ENCODE assay signal across 15 mouse cellular contexts in the genomic region with DNA sequence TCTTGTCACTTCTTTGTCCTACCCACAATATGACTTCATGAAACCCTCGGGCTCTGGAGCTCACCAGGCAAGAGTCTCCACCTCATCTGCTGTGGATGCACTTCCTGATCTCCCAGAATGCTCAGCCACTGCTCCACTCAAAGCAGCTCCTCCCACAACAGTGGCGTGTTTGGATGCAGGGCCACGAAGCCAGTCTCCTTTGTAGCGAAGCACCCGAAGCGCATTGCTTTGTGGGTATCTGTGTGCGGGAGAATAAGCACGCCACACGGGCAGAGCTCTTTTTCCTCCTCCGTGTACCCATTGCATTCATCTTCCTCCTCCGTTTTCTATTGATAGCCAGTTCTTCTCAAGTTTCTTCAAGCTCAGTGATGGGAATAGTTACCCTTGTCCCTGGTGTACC. TPM values are rescaled to one million over a fixed set of nuclear protein-coding genes. Genes with fewer than 3 reads are reported as not detected.
DNase-seq lines count a peak whose midpoint lies in the region; ATAC-seq and TF ChIP-seq lines count a peak whose summit lies in the region.
"Had no signal": no experiment of that assay in that cellular context is flagged by ENCODE, and none has a peak within 500 bp of the region (broad histone marks: within the 10 kb centered on the region; RNA-seq: fewer than 3 reads in every experiment).

No protein-coding gene starts in this region.

- no peak for TF ChIP-seq EP300 in lung, postnatal 0 days (IDR thresholded peaks at IDR 0.05)

- H3K4me2 ChIP-seq in embryonic facial prominence, embryonic 13.5 days = 0 out of 2 replicates have a peak overlapping the region, but pooled peaks have one; percentile 58
- H3K4me2 ChIP-seq in hindbrain, postnatal 0 days (ENCODE audit: low read depth, low read length) = 0 out of 2 replicates have a peak overlapping the region, but pooled peaks have one; percentile 8
- no peak overlapping the region for H3K4me2 ChIP-seq in hindbrain, embryonic 13.5 days
- peak overlapping the region; percentile 42 for H3K4me2 ChIP-seq in lung, postnatal 0 days (replicated peaks; ENCODE audit: low read depth, low read length)

- no peaks in the 10 kb centered on the region for H3K9me3 ChIP-seq in embryonic facial prominence, embryonic 13.5 days
- H3K9me3 ChIP-seq in embryonic facial prominence, embryonic 10.5 days = no peaks in the 10 kb centered on the region
- H3K9me3 ChIP-seq in hindbrain, postnatal 0 days (ENCODE audit: low read length) = no peaks in the 10 kb centered on the region
- H3K9me3 ChIP-seq in hindbrain, embryonic 13.5 days = no peaks in the 10 kb centered on the region
- H3K9me3 ChIP-seq in lung, postnatal 0 days (ENCODE audit: low read length) = no peaks in the 10 kb centered on the region
- H3K9me3 ChIP-seq: liver, embryonic 13.5 days; neural tube, embryonic 12.5 days had no signal

- peaks cover 18% of the 10 kb centered on the region for H3K4me1 ChIP-seq in embryonic facial prominence, embryonic 13.5 days
- peaks cover 21% of the 10 kb centered on the region for H3K4me1 ChIP-seq in embryonic facial prominence, embryonic 10.5 days
- peaks cover 4% of the 10 kb centered on the region; the same call in 1 of the 2 replicates for H3K4me1 ChIP-seq in hindbrain, postnatal 0 days (ENCODE audit: insufficient read depth, low read length)
- peaks cover 18% of the 10 kb centered on the region for H3K4me1 ChIP-seq in hindbrain, embryonic 13.5 days (replicated peaks)
- no peaks in the 10 kb centered on the region for H3K4me1 ChIP-seq in lung, postnatal 0 days (ENCODE audit: insufficient read depth, low read depth, low read length)

- no peak overlapping the region for H3K9ac ChIP-seq in embryonic facial prominence, embryonic 13.5 days
- no peak overlapping the region for H3K9ac ChIP-seq in hindbrain, postnatal 0 days (replicated peaks; ENCODE audit: low read length)
- no peak overlapping the region for H3K9ac ChIP-seq in hindbrain, embryonic 13.5 days
- no peak overlapping the region for H3K9ac ChIP-seq in lung, postnatal 0 days (replicated peaks; ENCODE audit: low read depth)
- H3K9ac ChIP-seq: liver, embryonic 13.5 days; neural tube, embryonic 12.5 days had no signal

- no peaks in the 10 kb centered on the region for H3K27me3 ChIP-seq in embryonic facial prominence, embryonic 13.5 days
- H3K27me3 ChIP-seq in embryonic facial prominence, embryonic 10.5 days (replicated peaks; ENCODE audit: low read depth, poor library complexity, severe bottlenecking) = no peaks in the 10 kb centered on the region
- H3K27me3 ChIP-seq in hindbrain, postnatal 0 days (ENCODE audit: insufficient read depth, low read length) = no peaks in the 10 kb centered on the region
- H3K27me3 ChIP-seq in hindbrain, embryonic 13.5 days = no peaks in the 10 kb centered on the region
- no peaks in the 10 kb centered on the region for H3K27me3 ChIP-seq in lung, postnatal 0 days (replicated peaks; ENCODE audit: insufficient read depth, low read length)
- H3K27me3 ChIP-seq: liver, embryonic 13.5 days; neural tube, embryonic 12.5 days had no signal

- no peak for TF ChIP-seq CTCF in hindbrain, postnatal 0 days (IDR thresholded peaks at IDR 0.05; ENCODE audit: low read depth)
- no peak for TF ChIP-seq CTCF in lung, postnatal 0 days (IDR thresholded peaks at IDR 0.05)

- no peak for ATAC-seq in embryonic facial prominence, embryonic 13.5 days (ENCODE audit: insufficient number of reproducible peaks, insufficient read depth, low FRiP score, low TSS enrichment, low read depth)
- no peak for ATAC-seq in hindbrain, postnatal 0 days
- no peak for ATAC-seq in hindbrain, embryonic 13.5 days (ENCODE audit: low FRiP score)
- peak; percentile 28; the same call in 1 of the 2 replicates for ATAC-seq in lung, postnatal 0 days

- WGBS in embryonic facial prominence, embryonic 13.5 days = 79% methylated on average over 11 of the region's 11 CpGs
- WGBS in embryonic facial prominence, embryonic 10.5 days = 83% methylated on average over 11 of the region's 11 CpGs
- 82% methylated on average over 11 of the region's 11 CpGs for WGBS in hindbrain, postnatal 0 days
- WGBS in hindbrain, embryonic 13.5 days = 80% methylated on average over 11 of the region's 11 CpGs
- WGBS in lung, postnatal 0 days = 54% methylated on average over 11 of the region's 11 CpGs

- DNase-seq in embryonic facial prominence, embryonic 10.5 days (ENCODE audit: low spot score) = no peak
- DNase-seq in hindbrain, postnatal 0 days (ENCODE audit: low spot score) = no peak
- DNase-seq in lung, postnatal 0 days (ENCODE audit: low spot score) = peak; percentile 34
- DNase-seq in lung, postnatal 4 days = no peak
- peak; percentile 6 for DNase-seq in heart, postnatal 4 days
- DNase-seq in cerebellum, postnatal 36 days = no peak
- DNase-seq: adrenal gland, postnatal 14 days; gastrocnemius, postnatal 36 days; liver, embryonic 13.5 days had no signal

- H3K27ac ChIP-seq in embryonic facial prominence, embryonic 13.5 days = no peak overlapping the region
- H3K27ac ChIP-seq in embryonic facial prominence, embryonic 10.5 days (replicated peaks) = no peak overlapping the region
- H3K27ac ChIP-seq in hindbrain, postnatal 0 days = no peak overlapping the region
- H3K27ac ChIP-seq in hindbrain, embryonic 13.5 days = no peak overlapping the region
- H3K27ac ChIP-seq in lung, postnatal 0 days (ENCODE audit: low read length) = no peak overlapping the region
- H3K27ac ChIP-seq: left cerebral cortex, adult 2 months; liver, embryonic 13.5 days; neural tube, embryonic 12.5 days had no signal

- no peaks in the 10 kb centered on the region for H3K36me3 ChIP-seq in embryonic facial prominence, embryonic 13.5 days
- H3K36me3 ChIP-seq in embryonic facial prominence, embryonic 10.5 days (replicated peaks) = no peaks in the 10 kb centered on the region
- H3K36me3 ChIP-seq in hindbrain, postnatal 0 days (ENCODE audit: insufficient read depth, low read length) = no peaks in the 10 kb centered on the region
- no peaks in the 10 kb centered on the region for H3K36me3 ChIP-seq in hindbrain, embryonic 13.5 days
- no peaks in the 10 kb centered on the region for H3K36me3 ChIP-seq in lung, postnatal 0 days (ENCODE audit: insufficient read depth, low read length)
- H3K36me3 ChIP-seq: liver, embryonic 13.5 days; neural tube, embryonic 12.5 days had no signal

- H3K4me3 ChIP-seq in embryonic facial prominence, embryonic 13.5 days = no peak overlapping the region
- no peak overlapping the region for H3K4me3 ChIP-seq in embryonic facial prominence, embryonic 10.5 days
- H3K4me3 ChIP-seq in hindbrain, postnatal 0 days (ENCODE audit: low read length) = no peak overlapping the region
- H3K4me3 ChIP-seq in hindbrain, embryonic 13.5 days = no peak overlapping the region
- H3K4me3 ChIP-seq in lung, postnatal 0 days (ENCODE audit: low read depth, low read length) = no peak overlapping the region
- H3K4me3 ChIP-seq: left cerebral cortex, adult 2 months; liver, embryonic 13.5 days; neural tube, embryonic 12.5 days had no signal

RNA-seq across cellular contexts. Expression of a gene that starts 13.4 kb away (rescaled TPM):
- not detected in 2 replicates for polyA plus RNA-seq in embryonic facial prominence, embryonic 13.5 days (2015; fragmentation: Nextera tagmentation; extraction: Ambion mirVana)
- not detected in 2 replicates for polyA plus RNA-seq in embryonic facial prominence, embryonic 10.5 days (2016; fragmentation: Nextera tagmentation; extraction: Ambion mirVana)
- total RNA-seq in hindbrain, postnatal 0 days (2014; rRNA removed) = 0.18 TPM in 1 of 2 replicates, not detected in the other
- polyA plus RNA-seq in hindbrain, postnatal 0 days (2015; fragmentation: Nextera tagmentation; extraction: Ambion mirVana) = 0.05 and 0.08 TPM in 2 replicates
- not detected in 2 replicates for polyA plus RNA-seq in hindbrain, embryonic 13.5 days (2015; fragmentation: Nextera tagmentation; extraction: Ambion mirVana)
- 0.04 TPM in 1 of 2 replicates, not detected in the other for polyA plus RNA-seq in lung, postnatal 0 days (2015; fragmentation: Nextera tagmentation; extraction: Ambion mirVana)
- under 1 TPM; 0.56 to 0.69 TPM for total RNA-seq in heart, postnatal 4 days (2021)
- total RNA-seq: common myeloid progenitor, adult 5-6 weeks; gastrocnemius, postnatal 36 days had no signal
- polyA plus RNA-seq: neural tube, embryonic 12.5 days; spleen, adult 2 months had no signal

RNA-seq across cellular contexts. Expression of a gene that starts 26.0 kb away (rescaled TPM):
- polyA plus RNA-seq in embryonic facial prominence, embryonic 13.5 days (2015; fragmentation: Nextera tagmentation; extraction: Ambion mirVana) = 138 and 142 TPM in 2 replicates
- 145 and 147 TPM in 2 replicates for polyA plus RNA-seq in embryonic facial prominence, embryonic 10.5 days (2016; fragmentation: Nextera tagmentation; extraction: Ambion mirVana)
- total RNA-seq in hindbrain, postnatal 0 days (2014; rRNA removed) = 28.4 and 39.5 TPM in 2 replicates
- 128 and 138 TPM in 2 replicates for polyA plus RNA-seq in hindbrain, postnatal 0 days (2015; fragmentation: Nextera tagmentation; extraction: Ambion mirVana)
- 128 and 130 TPM in 2 replicates for polyA plus RNA-seq in hindbrain, embryonic 13.5 days (2015; fragmentation: Nextera tagmentation; extraction: Ambion mirVana)
- polyA plus RNA-seq in lung, postnatal 0 days (2015; fragmentation: Nextera tagmentation; extraction: Ambion mirVana) = 71.4 and 75.2 TPM in 2 replicates
- total RNA-seq in heart, postnatal 4 days (2021) = 100 to 1,000 TPM; 309 to 328 TPM

Comparison
In these comparisons a context has a peak if more than half of its experiments do, and no peak if none do; other contexts are left out.
1. DNase-seq: peak in lung, postnatal 0 days (single experiment) and heart, postnatal 4 days (single experiment); none in embryonic facial prominence, embryonic 10.5 days (single experiment), hindbrain, postnatal 0 days (single experiment), lung, postnatal 4 days (0 of 2) and cerebellum, postnatal 36 days (0 of 2).